In the genomic region with DNA sequence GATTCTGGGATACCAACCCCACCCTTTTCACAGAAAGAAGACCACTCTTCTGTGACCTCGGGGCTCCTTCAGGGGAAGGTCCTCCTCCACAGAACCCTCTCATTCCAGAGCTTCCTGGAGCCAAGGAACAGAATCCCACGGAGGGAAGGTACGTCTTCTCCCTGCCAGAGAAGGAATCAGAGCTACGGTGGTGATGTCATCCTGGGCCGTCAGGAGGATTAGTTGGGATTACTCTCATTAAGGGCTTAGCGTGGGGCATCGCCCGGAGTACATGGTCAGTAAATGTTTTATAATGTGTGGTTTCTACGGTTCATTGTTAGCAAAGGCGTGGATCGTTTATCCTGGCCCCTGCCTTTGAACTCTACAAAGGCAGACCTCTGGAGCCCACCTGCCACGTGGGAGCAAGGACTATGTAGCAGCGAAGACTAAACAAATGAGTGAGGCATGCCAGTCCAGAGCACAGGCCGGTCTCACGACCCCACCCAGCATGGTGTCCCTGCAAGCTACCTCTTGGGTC, we compare ENCODE assay signal across 24 mouse cellular contexts.
DNase-seq lines count a peak whose midpoint lies in the region; ATAC-seq and TF ChIP-seq lines count a peak whose summit lies in the region.
"Had no signal": no experiment of that assay in that cellular context is flagged by ENCODE, and none has a peak within 500 bp of the region (broad histone marks: within the 10 kb centered on the region; RNA-seq: fewer than 3 reads in every experiment).

No protein-coding gene starts in this region.

- 36% methylated on average over 15 of the region's 15 CpGs for WGBS in embryonic facial prominence, embryonic 14.5 days
- WGBS in embryonic facial prominence, embryonic 10.5 days, result 49% methylated on average over 15 of the region's 15 CpGs
- 22% methylated on average over 15 of the region's 15 CpGs for WGBS in midbrain, embryonic 11.5 days
- 34% methylated on average over 15 of the region's 15 CpGs for WGBS in midbrain, embryonic 10.5 days

- in situ Hi-C loops in Patski (cut with MboI; ENCODE audit: low pct_unique_long_range_greater_than_20kb), result loop anchor here (5.0 kb wide), 4 partner anchors 292 to 682 kb away; no protein-coding TSS in a partner anchor

- POLR2A ChIA-PET in Patski (lab: Charles Lee), result interaction anchor here (0.7 to 1.3 kb wide), 2 partner anchors 357 to 857 kb away, joined by 3 to 5 read pairs; a partner anchor contains a TSS

- peaks cover 11% of the 10 kb centered on the region; the same call in 1 of the 2 replicates for H3K27me3 ChIP-seq in embryonic facial prominence, embryonic 14.5 days (replicated peaks; ENCODE audit: control insufficient read depth, insufficient read depth, low read length)
- H3K27me3 ChIP-seq in embryonic facial prominence, embryonic 10.5 days (replicated peaks; ENCODE audit: low read depth, poor library complexity, severe bottlenecking), result peaks cover 62% of the 10 kb centered on the region
- H3K27me3 ChIP-seq in midbrain, embryonic 11.5 days (ENCODE audit: control insufficient read depth, insufficient read depth, low read length), result no peaks in the 10 kb centered on the region; the same call in 1 of the 2 replicates
- H3K27me3 ChIP-seq in midbrain, embryonic 10.5 days (ENCODE audit: low read depth, poor library complexity, severe bottlenecking), result peaks cover 50% of the 10 kb centered on the region
- peaks cover 7% of the 10 kb centered on the region for H3K27me3 ChIP-seq in Patski
- H3K27me3 ChIP-seq: hindbrain, embryonic 15.5 days had no signal

- no peak for TF ChIP-seq CTCF in Patski (IDR thresholded peaks at IDR 0.05)

- no peak overlapping the region for H3K4me2 ChIP-seq in embryonic facial prominence, embryonic 14.5 days (ENCODE audit: low read depth, low read length)
- H3K4me2 ChIP-seq in midbrain, embryonic 11.5 days, result no peak overlapping the region
- H3K4me2 ChIP-seq: embryonic facial prominence, embryonic 15.5 days; forebrain, embryonic 12.5 days; heart, embryonic 11.5 days; hindbrain, embryonic 12.5 days; hindbrain, embryonic 15.5 days had no signal

- peak; percentile 36 for DNase-seq in embryonic facial prominence, embryonic 14.5 days (ENCODE audit: low spot score)
- no peak for DNase-seq in embryonic facial prominence, embryonic 10.5 days (ENCODE audit: low spot score)
- DNase-seq in midbrain, embryonic 11.5 days (ENCODE audit: low spot score, missing footprints), result peak; percentile 87
- DNase-seq in midbrain, embryonic 10.5 days (ENCODE audit: low spot score), result no peak
- peak; percentile 98 for DNase-seq in Patski (ENCODE audit: low read depth, low spot score)
- peak; percentile 72 for DNase-seq in retina, postnatal 1 day
- no peak for DNase-seq in gastrocnemius, postnatal 4 days (ENCODE audit: low spot score in 2 of 2)
- no peak for DNase-seq in urinary bladder, adult 18-20 months (ENCODE audit: low spot score in 2 of 2)
- DNase-seq: adrenal gland, adult 2 months; adrenal gland, postnatal 14 days; cerebellum, adult 11-12 months; cerebellum, adult 8-10 months; cerebellum, postnatal 10 days; cerebellum, postnatal 36 days; embryo, embryonic 11 days; gastrocnemius, postnatal 10 days; gastrocnemius, postnatal 36 days; heart, adult 11 months had no signal

- H3K4me1 ChIP-seq in embryonic facial prominence, embryonic 14.5 days (ENCODE audit: control insufficient read depth, insufficient read depth, low read length), result peaks cover 28% of the 10 kb centered on the region
- peaks cover 39% of the 10 kb centered on the region for H3K4me1 ChIP-seq in embryonic facial prominence, embryonic 10.5 days
- H3K4me1 ChIP-seq in midbrain, embryonic 11.5 days (ENCODE audit: control insufficient read depth, insufficient read depth, low read length), result peaks cover 6% of the 10 kb centered on the region
- peaks cover 34% of the 10 kb centered on the region for H3K4me1 ChIP-seq in midbrain, embryonic 10.5 days
- H3K4me1 ChIP-seq: hindbrain, embryonic 15.5 days had no signal

- no peak overlapping the region for H3K4me3 ChIP-seq in embryonic facial prominence, embryonic 14.5 days (ENCODE audit: low read depth, low read length)
- H3K4me3 ChIP-seq in embryonic facial prominence, embryonic 10.5 days, result no peak overlapping the region
- no peak overlapping the region for H3K4me3 ChIP-seq in midbrain, embryonic 11.5 days (ENCODE audit: low read depth, low read length)
- H3K4me3 ChIP-seq in midbrain, embryonic 10.5 days, result no peak overlapping the region
- H3K4me3 ChIP-seq: embryonic facial prominence, embryonic 15.5 days; forebrain, embryonic 12.5 days; hindbrain, embryonic 12.5 days; hindbrain, embryonic 15.5 days had no signal

- H3K36me3 ChIP-seq in embryonic facial prominence, embryonic 14.5 days (ENCODE audit: control insufficient read depth, insufficient read depth, low read length), result no peaks in the 10 kb centered on the region
- no peaks in the 10 kb centered on the region for H3K36me3 ChIP-seq in embryonic facial prominence, embryonic 10.5 days (replicated peaks)
- H3K36me3 ChIP-seq in midbrain, embryonic 11.5 days (ENCODE audit: control insufficient read depth, insufficient read depth, low read length), result no peaks in the 10 kb centered on the region
- H3K36me3 ChIP-seq in midbrain, embryonic 10.5 days, result no peaks in the 10 kb centered on the region
- H3K36me3 ChIP-seq: embryonic facial prominence, embryonic 15.5 days; forebrain, embryonic 12.5 days; hindbrain, embryonic 12.5 days; hindbrain, embryonic 15.5 days had no signal

- CTCF ChIA-PET in Patski (lab: Charles Lee), result no interaction called here

- H3K27ac ChIP-seq in embryonic facial prominence, embryonic 14.5 days (replicated peaks; ENCODE audit: low read depth, low read length), result no peak overlapping the region
- H3K27ac ChIP-seq in embryonic facial prominence, embryonic 10.5 days (replicated peaks), result no peak overlapping the region
- no peak overlapping the region for H3K27ac ChIP-seq in midbrain, embryonic 11.5 days (ENCODE audit: low read depth, low read length)
- no peak overlapping the region for H3K27ac ChIP-seq in midbrain, embryonic 10.5 days (replicated peaks)
- H3K27ac ChIP-seq: embryonic facial prominence, embryonic 15.5 days; forebrain, embryonic 12.5 days; hindbrain, embryonic 12.5 days; hindbrain, embryonic 15.5 days had no signal

- no peak overlapping the region for H3K9ac ChIP-seq in embryonic facial prominence, embryonic 14.5 days (ENCODE audit: low read depth, low read length)
- H3K9ac ChIP-seq in midbrain, embryonic 11.5 days (ENCODE audit: low read length), result no peak overlapping the region
- H3K9ac ChIP-seq: embryonic facial prominence, embryonic 15.5 days; forebrain, embryonic 12.5 days; hindbrain, embryonic 12.5 days; hindbrain, embryonic 15.5 days had no signal

- peaks cover 9% of the 10 kb centered on the region; the same call in 1 of the 2 replicates for H3K9me3 ChIP-seq in embryonic facial prominence, embryonic 14.5 days (ENCODE audit: control insufficient read depth, low read length)
- peaks cover 11% of the 10 kb centered on the region; the same call in 1 of the 2 replicates for H3K9me3 ChIP-seq in embryonic facial prominence, embryonic 10.5 days
- H3K9me3 ChIP-seq in midbrain, embryonic 11.5 days (ENCODE audit: control insufficient read depth, low read length), result no peaks in the 10 kb centered on the region
- peaks cover 9% of the 10 kb centered on the region; the same call in 1 of the 2 replicates for H3K9me3 ChIP-seq in midbrain, embryonic 10.5 days (replicated peaks)
- H3K9me3 ChIP-seq: embryonic facial prominence, embryonic 15.5 days; hindbrain, embryonic 15.5 days had no signal

- 0 out of 2 replicates have a peak, but pooled peaks have one; percentile 5 for ATAC-seq in embryonic facial prominence, embryonic 14.5 days (ENCODE audit: low read depth)
- ATAC-seq in midbrain, embryonic 11.5 days (ENCODE audit: low FRiP score), result no peak
- ATAC-seq in Patski, result peak; percentile 32
- ATAC-seq: forebrain, embryonic 16.5 days had no signal

Comparison
In these comparisons a context has a peak if more than half of its experiments do, and no peak if none do; other contexts are left out.
1. DNase-seq: peak in embryonic facial prominence, embryonic 14.5 days (single experiment), midbrain, embryonic 11.5 days (single experiment), Patski (single experiment) and retina, postnatal 1 day (single experiment); none in embryonic facial prominence, embryonic 10.5 days (single experiment), midbrain, embryonic 10.5 days (single experiment), gastrocnemius, postnatal 4 days (0 of 2) and urinary bladder, adult 18-20 months (0 of 2).